Mouse (Mus musculus): ENCODE results near the gene Nab2. TPM values are rescaled to one million over a fixed set of nuclear protein-coding genes. Genes with fewer than 3 reads are reported as not detected.

Gene Nab2
- polyA plus RNA-seq (2014; fragmentation: Nextera tagmentation; extraction: Ambion mirVana), result 7.9 and 10.1 TPM in 2 replicates

GRCm38 (mm10) chr10:127668093-127669050 is at the start of gene Nab2:
Gene Nab2, minus strand, starts transcription at chr10:127668568.
- peak within 1 kb of the TSS; percentile 73 for H3K4me3 ChIP-seq (ENCODE audit: low read depth, low read length)
- peaks cover 24% of the 10 kb centered on the region for H3K4me1 ChIP-seq (ENCODE audit: control insufficient read depth, insufficient read depth, low read length)
- peaks cover 8% of the 10 kb centered on the region for H3K36me3 ChIP-seq (ENCODE audit: control insufficient read depth, insufficient read depth, low read length)
- peak; percentile 33; the same call in 1 of the 2 replicates for ATAC-seq (replicated peaks; ENCODE audit: insufficient number of reproducible peaks, low FRiP score, low TSS enrichment)
- peaks cover 10% of the 10 kb centered on the region for H3K27me3 ChIP-seq (ENCODE audit: control insufficient read depth, insufficient read depth, low read length)
- H3K4me2 ChIP-seq, result peak within 1 kb of the TSS; percentile 85
- 2% methylated on average over 40 of the region's 40 CpGs for WGBS (ENCODE audit: insufficient replicate concordance)
- no peaks in the 10 kb centered on the region for H3K9me3 ChIP-seq (replicated peaks; ENCODE audit: control insufficient read depth, low read length)
- H3K9ac ChIP-seq (ENCODE audit: low read depth, low read length), result peak within 1 kb of the TSS; percentile 77
- H3K27ac ChIP-seq (ENCODE audit: low read depth, low read length), result peak within 1 kb of the TSS; percentile 97

- no peaks in the 10 kb centered on the region for H3K36me3 ChIP-seq (ENCODE audit: control insufficient read depth, insufficient read depth, low read length)
- 48% methylated on average over 6 of the region's 6 CpGs for WGBS (ENCODE audit: insufficient replicate concordance)
These were observed 44.4 kb upstream of the Nab2 start for GRCm38 (mm10) chr10:127712736-127713135.

GRCm38 (mm10) chr10:127710331-127710730 is 42.0 kb upstream of the Nab2 start:
- Histone ChIP-seq H3K36me3 (ENCODE audit: control insufficient read depth, insufficient read depth, low read length) (no peaks in the 10 kb centered on the region), H3K4me3 (ENCODE audit: low read depth, low read length) (no peak overlapping the region), H3K4me2 (no peak overlapping the region), H3K27ac (ENCODE audit: low read depth, low read length) (no peak overlapping the region), H3K9ac (ENCODE audit: low read depth, low read length) (no peak overlapping the region), H3K27me3 (ENCODE audit: control insufficient read depth, insufficient read depth, low read length) (no peaks in the 10 kb centered on the region), H3K4me1 (ENCODE audit: control insufficient read depth, insufficient read depth, low read length) (peaks cover 4% of the 10 kb centered on the region; the same call in 1 of the 2 replicates), H3K9me3 (replicated peaks; ENCODE audit: control insufficient read depth, low read length) (no peaks in the 10 kb centered on the region)
- whole genome bisulfite sequencing (ENCODE audit: insufficient replicate concordance), result 56% methylated on average over 13 of the region's 13 CpGs
- ATAC-seq (replicated peaks; ENCODE audit: insufficient number of reproducible peaks, low FRiP score, low TSS enrichment), result no peak

More at GRCm38 (mm10) chr10:127712736-127713135, 44.4 kb upstream of the Nab2 start:
- no peaks in the 10 kb centered on the region for H3K9me3 ChIP-seq (replicated peaks; ENCODE audit: control insufficient read depth, low read length)
- H3K27ac ChIP-seq (ENCODE audit: low read depth, low read length), result no peak overlapping the region
- H3K4me2 ChIP-seq, result no peak overlapping the region
- peaks cover 4% of the 10 kb centered on the region; the same call in 1 of the 2 replicates for H3K4me1 ChIP-seq (ENCODE audit: control insufficient read depth, insufficient read depth, low read length)
- no peaks in the 10 kb centered on the region for H3K27me3 ChIP-seq (ENCODE audit: control insufficient read depth, insufficient read depth, low read length)
- no peak for ATAC-seq (replicated peaks; ENCODE audit: insufficient number of reproducible peaks, low FRiP score, low TSS enrichment)
- H3K4me3 ChIP-seq (ENCODE audit: low read depth, low read length), result no peak overlapping the region
- H3K9ac ChIP-seq (ENCODE audit: low read depth, low read length), result no peak overlapping the region

- H3K27ac ChIP-seq (ENCODE audit: low read depth, low read length), result no peak overlapping the region
- no peak overlapping the region for H3K4me2 ChIP-seq
- no peak for ATAC-seq (replicated peaks; ENCODE audit: insufficient number of reproducible peaks, low FRiP score, low TSS enrichment)
- no peaks in the 10 kb centered on the region for H3K9me3 ChIP-seq (replicated peaks; ENCODE audit: control insufficient read depth, low read length)
- H3K4me3 ChIP-seq (ENCODE audit: low read depth, low read length), result no peak overlapping the region
- H3K36me3 ChIP-seq (ENCODE audit: control insufficient read depth, insufficient read depth, low read length), result no peaks in the 10 kb centered on the region
- H3K9ac ChIP-seq (ENCODE audit: low read depth, low read length), result no peak overlapping the region
- WGBS (ENCODE audit: insufficient replicate concordance), result 73% methylated on average over 3 of the region's 3 CpGs
- no peaks in the 10 kb centered on the region for H3K27me3 ChIP-seq (ENCODE audit: control insufficient read depth, insufficient read depth, low read length)
- H3K4me1 ChIP-seq (ENCODE audit: control insufficient read depth, insufficient read depth, low read length), result peaks cover 4% of the 10 kb centered on the region; the same call in 1 of the 2 replicates
These were observed 40.5 kb upstream of the Nab2 start for GRCm38 (mm10) chr10:127708850-127709370.

GRCm38 (mm10) chr10:127707721-127708120 is 39.4 kb upstream of the Nab2 start:
- Histone ChIP-seq H3K27ac (ENCODE audit: low read depth, low read length) (no peak overlapping the region), H3K9ac (ENCODE audit: low read depth, low read length) (no peak overlapping the region), H3K9me3 (replicated peaks; ENCODE audit: control insufficient read depth, low read length) (no peaks in the 10 kb centered on the region), H3K36me3 (ENCODE audit: control insufficient read depth, insufficient read depth, low read length) (no peaks in the 10 kb centered on the region), H3K4me2 (no peak overlapping the region), H3K27me3 (ENCODE audit: control insufficient read depth, insufficient read depth, low read length) (no peaks in the 10 kb centered on the region), H3K4me3 (ENCODE audit: low read depth, low read length) (no peak overlapping the region), H3K4me1 (ENCODE audit: control insufficient read depth, insufficient read depth, low read length) (no peaks in the 10 kb centered on the region)
- ATAC-seq (replicated peaks; ENCODE audit: insufficient number of reproducible peaks, low FRiP score, low TSS enrichment), result no peak
- 68% methylated on average over 7 of the region's 7 CpGs for WGBS (ENCODE audit: insufficient replicate concordance)

GRCm38 (mm10) chr10:127705783-127706182 is 37.4 kb upstream of the Nab2 start:
- Histone ChIP-seq H3K4me1 (ENCODE audit: control insufficient read depth, insufficient read depth, low read length) (no peaks in the 10 kb centered on the region), H3K27ac (ENCODE audit: low read depth, low read length) (no peak overlapping the region), H3K9ac (ENCODE audit: low read depth, low read length) (no peak overlapping the region), H3K9me3 (replicated peaks; ENCODE audit: control insufficient read depth, low read length) (no peaks in the 10 kb centered on the region), H3K36me3 (ENCODE audit: control insufficient read depth, insufficient read depth, low read length) (no peaks in the 10 kb centered on the region), H3K4me2 (no peak overlapping the region), H3K4me3 (ENCODE audit: low read depth, low read length) (no peak overlapping the region), H3K27me3 (ENCODE audit: control insufficient read depth, insufficient read depth, low read length) (no peaks in the 10 kb centered on the region)
- no peak for ATAC-seq (replicated peaks; ENCODE audit: insufficient number of reproducible peaks, low FRiP score, low TSS enrichment)
- 83% methylated on average over 4 of the region's 4 CpGs for WGBS (ENCODE audit: insufficient replicate concordance)

- Histone ChIP-seq H3K4me1 (ENCODE audit: control insufficient read depth, insufficient read depth, low read length) (no peaks in the 10 kb centered on the region), H3K9me3 (replicated peaks; ENCODE audit: control insufficient read depth, low read length) (no peaks in the 10 kb centered on the region), H3K36me3 (ENCODE audit: control insufficient read depth, insufficient read depth, low read length) (0 out of 2 replicates have a peak, but pooled peaks cover 2% of the 10 kb centered on the region), H3K27me3 (ENCODE audit: control insufficient read depth, insufficient read depth, low read length) (no peaks in the 10 kb centered on the region), H3K4me2 (no peak within 1 kb of the TSS), H3K27ac (ENCODE audit: low read depth, low read length) (no peak within 1 kb of the TSS), H3K9ac (ENCODE audit: low read depth, low read length) (no peak within 1 kb of the TSS), H3K4me3 (ENCODE audit: low read depth, low read length) (no peak within 1 kb of the TSS)
- 56% methylated on average over 2 of the region's 2 CpGs for WGBS (ENCODE audit: insufficient replicate concordance)
- ATAC-seq (replicated peaks; ENCODE audit: insufficient number of reproducible peaks, low FRiP score, low TSS enrichment), result no peak
These were observed 36.4 kb upstream of the Nab2 start, which contains the start of gene Myo1a for GRCm38 (mm10) chr10:127704766-127705220. Gene Myo1a, plus strand, starts transcription at chr10:127705170.

- no peaks in the 10 kb centered on the region for H3K27me3 ChIP-seq (ENCODE audit: control insufficient read depth, insufficient read depth, low read length)
- 0 out of 2 replicates have a peak, but pooled peaks cover 4% of the 10 kb centered on the region for H3K36me3 ChIP-seq (ENCODE audit: control insufficient read depth, insufficient read depth, low read length)
- no peaks in the 10 kb centered on the region for H3K4me1 ChIP-seq (ENCODE audit: control insufficient read depth, insufficient read depth, low read length)
- no peak for ATAC-seq (replicated peaks; ENCODE audit: insufficient number of reproducible peaks, low FRiP score, low TSS enrichment)
- WGBS (ENCODE audit: insufficient replicate concordance), result 48% methylated on average over 2 of the region's 2 CpGs
- no peaks in the 10 kb centered on the region for H3K9me3 ChIP-seq (replicated peaks; ENCODE audit: control insufficient read depth, low read length)
- no peak overlapping the region for H3K4me2 ChIP-seq
- H3K4me3 ChIP-seq (ENCODE audit: low read depth, low read length), result no peak overlapping the region
- H3K9ac ChIP-seq (ENCODE audit: low read depth, low read length), result no peak overlapping the region
- H3K27ac ChIP-seq (ENCODE audit: low read depth, low read length), result no peak overlapping the region
These were observed 35.9 kb upstream of the Nab2 start for GRCm38 (mm10) chr10:127704293-127704692.
